ENCODE assay signal across 8 mouse cellular contexts in the genomic region with DNA sequence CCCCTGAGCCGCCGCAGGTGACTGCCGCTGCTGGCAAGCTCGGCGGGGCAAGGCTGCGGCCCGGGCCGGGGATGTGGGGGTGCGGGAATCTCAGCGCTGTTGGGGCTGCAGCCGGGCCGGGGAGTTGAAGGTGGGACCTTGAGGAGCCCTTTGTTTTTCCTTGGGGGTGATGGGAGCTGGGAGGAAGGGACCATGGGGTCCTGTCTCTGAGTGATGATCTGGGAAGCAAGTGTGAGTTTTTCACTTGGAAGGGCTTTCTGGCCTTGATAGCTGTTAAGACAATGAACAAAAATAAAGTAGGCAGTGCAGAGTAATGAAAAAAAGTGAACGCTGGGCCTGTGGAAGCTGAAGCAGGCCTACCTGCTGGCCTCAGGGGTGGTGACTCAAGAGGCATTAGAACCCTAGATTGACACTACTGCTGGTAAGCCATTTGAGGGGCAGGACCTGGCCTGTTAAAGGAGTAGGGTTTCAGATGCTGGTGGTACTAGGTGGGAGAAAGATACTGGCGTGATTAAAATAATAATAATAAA. TPM values are rescaled to one million over a fixed set of nuclear protein-coding genes. Genes with fewer than 3 reads are reported as not detected.
DNase-seq lines count a peak whose midpoint lies in the region; ATAC-seq and TF ChIP-seq lines count a peak whose summit lies in the region.

No protein-coding gene starts in this region.

- intact Hi-C loops in left cerebral cortex, postnatal 36 days (cut with DNase I) = loop anchor here (2.0 kb wide), 1 partner anchor 126 kb away; no protein-coding TSS in a partner anchor

- no peaks in the 10 kb centered on the region for H3K9me3 ChIP-seq in heart, embryonic 11.5 days (replicated peaks; ENCODE audit: control insufficient read depth, low read length)
- no peaks in the 10 kb centered on the region for H3K9me3 ChIP-seq in ES-Bruce4 (replicated peaks; ENCODE audit: control insufficient read depth, insufficient read depth, low read length, poor library complexity, severe bottlenecking)
- H3K9me3 ChIP-seq in forebrain, embryonic 16.5 days (ENCODE audit: control insufficient read depth, low read length) = no peaks in the 10 kb centered on the region
- H3K9me3 ChIP-seq in liver, embryonic 13.5 days (replicated peaks) = no peaks in the 10 kb centered on the region

- no peaks in the 10 kb centered on the region for H3K36me3 ChIP-seq in heart, embryonic 11.5 days (ENCODE audit: control insufficient read depth, insufficient read depth, low read length)
- no peaks in the 10 kb centered on the region for H3K36me3 ChIP-seq in ES-Bruce4 (ENCODE audit: control insufficient read depth, insufficient read depth, low read length, poor library complexity, severe bottlenecking)
- no peaks in the 10 kb centered on the region for H3K36me3 ChIP-seq in forebrain, embryonic 16.5 days (ENCODE audit: control insufficient read depth, insufficient read depth)
- no peaks in the 10 kb centered on the region for H3K36me3 ChIP-seq in liver, embryonic 13.5 days

- DNase-seq in heart, adult 8-10 months (ENCODE audit: low spot score) = no peak
- no peak for DNase-seq in liver, embryonic 13.5 days
- no peak for DNase-seq in left cerebral cortex, postnatal 36 days (ENCODE audit: low spot score in 2 of 2)
- DNase-seq in ovary, postnatal 36 days (ENCODE audit: low spot score) = no peak
- no peak for DNase-seq in gastrocnemius, postnatal 4 days (ENCODE audit: low spot score in 2 of 2)

- peak overlapping the region; percentile 61 for H3K4me3 ChIP-seq in heart, embryonic 11.5 days (ENCODE audit: low read depth, low read length)
- peak overlapping the region; percentile 57 for H3K4me3 ChIP-seq in ES-Bruce4 (ENCODE audit: low read depth, low read length)
- peak overlapping the region; percentile 63 for H3K4me3 ChIP-seq in forebrain, embryonic 16.5 days (replicated peaks; ENCODE audit: low read length)
- H3K4me3 ChIP-seq in liver, embryonic 13.5 days (replicated peaks) = peak overlapping the region; percentile 55

- TF ChIP-seq EP300 in ES-Bruce4 (IDR thresholded peaks at IDR 0.05; ENCODE audit: insufficient read depth, low read depth, low read length) = no peak

- peaks cover 4% of the 10 kb centered on the region; the same call in 1 of the 2 replicates for H3K4me1 ChIP-seq in heart, embryonic 11.5 days (ENCODE audit: control insufficient read depth, insufficient read depth, low read length)
- H3K4me1 ChIP-seq in ES-Bruce4 (ENCODE audit: control insufficient read depth, insufficient read depth, low read length) = no peaks in the 10 kb centered on the region
- peaks cover 38% of the 10 kb centered on the region for H3K4me1 ChIP-seq in forebrain, embryonic 16.5 days (replicated peaks; ENCODE audit: control insufficient read depth, insufficient read depth, low read length)
- H3K4me1 ChIP-seq in liver, embryonic 13.5 days (replicated peaks) = peaks cover 31% of the 10 kb centered on the region

- no peak for TF ChIP-seq CTCF in ES-Bruce4 (IDR thresholded peaks at IDR 0.05; ENCODE audit: low read depth, low read length)

- 8% methylated on average over 14 of the region's 14 CpGs for WGBS in heart, embryonic 11.5 days (ENCODE audit: insufficient replicate concordance)
- WGBS in forebrain, embryonic 16.5 days = 8% methylated on average over 14 of the region's 14 CpGs
- WGBS in liver, embryonic 13.5 days (ENCODE audit: insufficient replicate concordance) = 8% methylated on average over 14 of the region's 14 CpGs

- peak overlapping the region; percentile 88 for H3K4me2 ChIP-seq in heart, embryonic 11.5 days
- H3K4me2 ChIP-seq in forebrain, embryonic 16.5 days (ENCODE audit: low read length) = peak overlapping the region; percentile 88
- H3K4me2 ChIP-seq in liver, embryonic 13.5 days = peak overlapping the region; percentile 66

- no peak for TF ChIP-seq POLR2A in ES-Bruce4 (IDR thresholded peaks at IDR 0.05; ENCODE audit: insufficient read depth, low read length)

- H3K9ac ChIP-seq in heart, embryonic 11.5 days (ENCODE audit: low read depth, low read length) = peak overlapping the region; percentile 69
- peak overlapping the region; percentile 44 for H3K9ac ChIP-seq in ES-Bruce4 (ENCODE audit: low read depth, poor library complexity, severe bottlenecking)
- peak overlapping the region; percentile 54 for H3K9ac ChIP-seq in forebrain, embryonic 16.5 days (replicated peaks; ENCODE audit: low read depth, low read length)
- H3K9ac ChIP-seq in liver, embryonic 13.5 days = no peak overlapping the region

- H3K27ac ChIP-seq in heart, embryonic 11.5 days (ENCODE audit: low read depth, low read length) = peak overlapping the region; percentile 70; the same call in 1 of the 2 replicates
- H3K27ac ChIP-seq in ES-Bruce4 (ENCODE audit: insufficient read depth, low read length) = no peak overlapping the region
- no peak overlapping the region for H3K27ac ChIP-seq in forebrain, embryonic 16.5 days (ENCODE audit: low read length)
- H3K27ac ChIP-seq in liver, embryonic 13.5 days = no peak overlapping the region

- no peak for ATAC-seq in heart, embryonic 11.5 days (replicated peaks; ENCODE audit: insufficient number of reproducible peaks, low FRiP score, low TSS enrichment)
- ATAC-seq in forebrain, embryonic 16.5 days = no peak
- no peak for ATAC-seq in liver, embryonic 13.5 days (ENCODE audit: low read depth)

- H3K27me3 ChIP-seq in heart, embryonic 11.5 days (ENCODE audit: control insufficient read depth, insufficient read depth, low read length) = peaks cover 43% of the 10 kb centered on the region
- H3K27me3 ChIP-seq in ES-Bruce4 (ENCODE audit: control insufficient read depth, insufficient read depth, low read length, poor library complexity, severe bottlenecking) = peaks cover 35% of the 10 kb centered on the region
- H3K27me3 ChIP-seq in forebrain, embryonic 16.5 days (replicated peaks; ENCODE audit: control insufficient read depth, insufficient read depth, low read length) = peaks cover 44% of the 10 kb centered on the region
- H3K27me3 ChIP-seq in liver, embryonic 13.5 days = peaks cover 74% of the 10 kb centered on the region

RNA-seq across cellular contexts. Expression of gene Fgf9, which starts 6.4 kb away (rescaled TPM):
- polyA plus RNA-seq in heart, embryonic 11.5 days (2014; fragmentation: Nextera tagmentation; extraction: Ambion mirVana) = 8.9 and 9.1 TPM in 2 replicates
- 1 to 10 TPM; 7.3 to 9.1 (median 7.7) TPM for total RNA-seq in heart, adult 8-10 months (2022)
- 0.16 TPM in 1 of 2 replicates, not detected in the other for polyA plus RNA-seq in ES-Bruce4 (2011; ENCODE audit: insufficient read depth, insufficient read length, low read depth, missing spikeins)
- 7.4 and 10.1 TPM in 2 replicates for polyA plus RNA-seq in forebrain, embryonic 16.5 days (2015; fragmentation: Nextera tagmentation; extraction: Ambion mirVana)
- 0.68 and 0.83 TPM in 2 replicates for polyA plus RNA-seq in liver, embryonic 13.5 days (2015; fragmentation: Nextera tagmentation; extraction: Ambion mirVana)
- 10 to 100 TPM; 20.3 to 23.4 TPM for total RNA-seq in left cerebral cortex, postnatal 36 days (2021)
- total RNA-seq in gastrocnemius, postnatal 4 days (2021) = 1 to 10 TPM; 4.6 to 5.0 TPM
